Mouse (Mus musculus): ENCODE measurements around the gene Sik3.

GRCm38 (mm10) chr9:46110648-46111047, 98.0 kb downstream of the Sik3 start:
- TF ChIP-seq POLR2A (IDR thresholded peaks at IDR 0.05; ENCODE audit: control insufficient read depth, low read depth, low read length): no peak
- TF ChIP-seq CTCF (IDR thresholded peaks at IDR 0.05; ENCODE audit: control insufficient read depth, insufficient read depth, insufficient replicate concordance, low read depth, low read length): no peak
